Mouse (Mus musculus) cortical plate, adult 2 months (tissue): ENCODE data around the gene Phospho1.

Experiments used
- CTCF ChIP-seq: fragments of 200-500 bp; IDR thresholded peaks from 2 replicates; pipeline ENCODE4 v1.5.1; 2011; ENCODE audit warnings: mild to moderate bottlenecking, control low read depth, low read length; ENCODE audit not compliant: insufficient read depth; ENCODE audit errors: extremely low read depth
- POLR2A ChIP-seq: fragments of 200-500 bp; IDR thresholded peaks from 2 replicates; pipeline ENCODE4 v1.6.1; 2011; ENCODE audit warnings: mild to moderate bottlenecking, low read length, control low read depth; ENCODE audit not compliant: insufficient read depth; ENCODE audit errors: extremely low read depth

DNA sequence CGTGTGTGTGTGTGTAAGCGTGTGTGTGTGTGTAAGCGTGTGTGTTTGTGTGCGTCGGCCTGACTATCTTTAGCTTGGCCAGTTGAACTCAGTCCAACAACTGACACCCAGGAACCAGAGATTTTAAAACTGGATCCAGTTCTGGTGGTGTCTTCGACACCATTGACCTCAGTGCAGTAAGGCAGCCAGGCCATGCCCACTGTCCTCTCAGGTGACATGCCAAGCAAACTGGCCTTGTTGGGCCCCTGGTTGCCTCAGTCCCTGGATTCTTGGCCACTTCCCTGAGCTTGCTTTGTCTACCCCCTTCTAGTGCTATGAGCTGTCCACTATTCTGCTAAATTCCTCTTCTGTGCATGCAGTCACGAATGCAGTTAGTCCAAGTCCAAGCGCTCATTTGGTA is 37.1 kb downstream of the Phospho1 start:
- TF ChIP-seq POLR2A (no peak), CTCF (no peak)
